Mouse (Mus musculus): Measurements from ENCODE around the gene Cmtm6. TPM values are rescaled to one million over a fixed set of nuclear protein-coding genes. Genes with fewer than 3 reads are reported as not detected.

The Cmtm6 gene
- total RNA-seq, 2 experiments from 2014 or later, result 98.1 to 124 TPM

DNA sequence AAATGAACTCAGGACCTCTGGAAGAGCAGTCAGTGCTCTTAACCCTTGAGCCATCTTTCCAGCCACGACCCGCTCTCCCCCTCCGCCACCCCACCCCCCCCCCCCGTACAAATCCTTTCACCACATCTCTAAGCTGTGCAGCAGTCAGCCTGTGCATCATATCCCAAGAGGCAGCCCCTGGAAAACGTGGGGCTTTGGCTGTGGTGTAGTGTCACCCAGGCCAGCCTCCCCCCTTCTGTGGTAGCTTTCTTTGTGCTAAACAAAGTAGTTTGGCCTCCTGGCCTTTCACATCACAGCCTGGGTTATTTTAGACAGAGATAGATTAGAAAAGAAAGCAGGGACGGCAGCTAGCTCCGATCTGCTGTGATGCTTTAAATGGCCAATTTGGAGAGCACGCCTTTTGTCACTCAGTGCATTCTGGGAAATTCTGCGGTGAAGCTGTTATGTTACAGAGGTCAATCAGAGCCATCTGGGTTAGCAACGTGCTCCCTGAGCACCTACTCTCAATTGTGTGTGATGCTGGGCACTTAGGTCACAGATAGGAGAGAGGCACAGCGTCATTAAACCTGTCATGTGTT is 65.6 kb downstream of the Cmtm6 start:
- ATAC-seq (ENCODE audit: poor library complexity, severe bottlenecking), result no peak

DNA sequence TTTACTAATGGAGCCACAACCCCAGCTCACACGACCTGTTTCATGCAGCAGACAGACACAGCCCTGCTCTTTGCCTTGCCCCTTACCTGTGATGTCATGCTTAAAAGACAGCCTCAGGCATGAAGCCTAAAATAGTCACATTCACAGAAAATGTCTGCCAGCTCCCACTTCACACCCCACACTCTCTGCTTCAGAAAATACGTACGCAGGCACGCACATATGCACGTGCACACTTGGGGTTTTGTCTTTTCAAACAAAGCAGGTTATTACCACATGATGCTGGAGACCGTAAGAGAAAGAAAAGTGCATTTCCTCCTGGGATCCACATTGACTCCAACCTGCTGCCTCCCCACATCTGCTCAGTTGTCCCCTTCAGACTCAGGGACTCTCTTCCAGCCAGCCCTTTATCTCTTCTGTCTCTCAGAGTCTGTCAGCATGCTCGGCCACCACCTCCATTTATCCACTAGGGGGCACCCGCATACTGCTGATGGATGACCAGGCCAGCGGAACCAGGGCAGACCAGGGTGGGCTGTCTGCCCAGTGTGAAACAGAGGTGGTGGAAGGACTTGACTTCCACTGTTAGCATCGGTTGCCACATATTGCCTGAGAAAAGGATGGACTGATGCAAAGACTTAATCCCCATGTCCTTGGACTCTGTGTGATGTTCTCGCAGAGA is 66.6 kb downstream of the Cmtm6 start:
- ATAC-seq (ENCODE audit: poor library complexity, severe bottlenecking), result peak; percentile 90

DNA sequence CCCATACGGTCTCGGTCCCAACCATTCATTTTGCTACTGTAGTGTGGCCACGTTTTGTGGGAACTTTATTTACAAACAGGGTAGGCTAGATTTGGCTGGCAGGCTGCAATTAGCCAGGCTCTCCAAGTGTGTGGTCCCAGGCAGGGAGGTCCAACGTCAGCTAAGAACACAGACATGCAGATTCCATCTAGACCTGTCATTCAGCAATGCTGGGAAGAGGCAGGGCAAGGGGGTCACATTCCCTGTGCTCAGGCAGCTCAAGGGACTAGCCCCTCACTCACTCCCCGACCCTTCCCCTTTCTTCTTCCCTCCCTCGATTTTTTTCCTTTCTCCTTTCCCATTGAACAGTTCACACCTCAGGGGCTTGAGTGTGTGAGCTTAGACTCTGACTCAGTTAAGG is 67.9 kb downstream of the Cmtm6 start:
- no peak for ATAC-seq (ENCODE audit: poor library complexity, severe bottlenecking)

Other genes starting within 250 kb of the Cmtm6 start
- gene Ccr4, start 226.2 kb upstream of the Cmtm6 start, total RNA-seq (2015), result 0.18 TPM in 1 of 2 replicates, not detected in the other
- gene Ccr4, start 226.2 kb upstream of the Cmtm6 start, total RNA-seq (2017), result 0.07 TPM in 1 of 2 replicates, not detected in the other
- gene C130032M10Rik, start 215.4 kb upstream of the Cmtm6 start, total RNA-seq (2015), result not detected in 2 replicates
- gene C130032M10Rik, start 215.4 kb upstream of the Cmtm6 start, total RNA-seq (2017), result not detected in 2 replicates
- gene Trim71, start 166.7 kb upstream of the Cmtm6 start, total RNA-seq (2015), result not detected in 2 replicates
- gene Trim71, start 166.7 kb upstream of the Cmtm6 start, total RNA-seq (2017), result not detected in 2 replicates
- 14.3 and 14.7 TPM in 2 replicates for gene Cnot10, start 90.9 kb upstream of the Cmtm6 start, total RNA-seq (2015)
- gene Cnot10, start 90.9 kb upstream of the Cmtm6 start, total RNA-seq (2017), result 26.8 and 33.3 TPM in 2 replicates
- gene Dync1li1, start 42.3 kb upstream of the Cmtm6 start, total RNA-seq (2015), result 35.5 and 39.5 TPM in 2 replicates
- 59.1 and 60.7 TPM in 2 replicates for gene Dync1li1, start 42.3 kb upstream of the Cmtm6 start, total RNA-seq (2017)
- 189 and 201 TPM in 2 replicates for gene Cmtm7, start 50.7 kb downstream of the Cmtm6 start, total RNA-seq (2015)
- 259 and 283 TPM in 2 replicates for gene Cmtm7, start 50.7 kb downstream of the Cmtm6 start, total RNA-seq (2017)
- 1.0 and 1.5 TPM in 2 replicates for gene Cmtm8, start 113.0 kb downstream of the Cmtm6 start, total RNA-seq (2015)
- gene Cmtm8, start 113.0 kb downstream of the Cmtm6 start, total RNA-seq (2017), result 0.37 and 1.1 TPM in 2 replicates
- 14.5 and 19.4 TPM in 2 replicates for gene Gpd1l, start 202.9 kb downstream of the Cmtm6 start, total RNA-seq (2015)
- gene Gpd1l, start 202.9 kb downstream of the Cmtm6 start, total RNA-seq (2017), result 21.8 and 22.5 TPM in 2 replicates
- gene Osbpl10, start 247.5 kb downstream of the Cmtm6 start, total RNA-seq (2015), result not detected in 2 replicates
- gene Osbpl10, start 247.5 kb downstream of the Cmtm6 start, total RNA-seq (2017), result not detected in 2 replicates